In genomic region chr7:113513963-113514649, GRCm38 (mm10) we compare ENCODE assay signal across 8 mouse cellular contexts. TPM values are rescaled to one million over a fixed set of nuclear protein-coding genes. Genes with fewer than 3 reads are reported as not detected.
DNase-seq lines count a peak whose midpoint lies in the region; ATAC-seq and TF ChIP-seq lines count a peak whose summit lies in the region.

No protein-coding gene starts in this region.

- TF ChIP-seq POLR2A in MEL (IDR thresholded peaks at IDR 0.05; ENCODE audit: control insufficient read depth in 1 of 2, insufficient read depth in 1 of 2, low read depth in 1 of 2, low read length in 2 of 2, poor library complexity in 1 of 2), result peak in 1 of 2 experiments; percentile 35; a peak in 2 of 4 replicates

- WGBS in embryonic facial prominence, embryonic 14.5 days, result under 1% methylated on average over 21 of the region's 45 CpGs
- 1% methylated on average over 44 of the region's 45 CpGs for WGBS in intestine, embryonic 16.5 days
- WGBS in midbrain, embryonic 11.5 days, result 2% methylated on average over 43 of the region's 45 CpGs

- H3K27me3 ChIP-seq in MEL (ENCODE audit: control insufficient read depth in 1 of 2, insufficient read depth in 2 of 2, low read length in 2 of 2), result no peaks in the 10 kb centered on the region
- H3K27me3 ChIP-seq in embryonic facial prominence, embryonic 14.5 days (replicated peaks; ENCODE audit: control insufficient read depth, insufficient read depth, low read length), result no peaks in the 10 kb centered on the region
- H3K27me3 ChIP-seq in intestine, embryonic 16.5 days (replicated peaks; ENCODE audit: control insufficient read depth, insufficient read depth, low read length), result no peaks in the 10 kb centered on the region
- no peaks in the 10 kb centered on the region for H3K27me3 ChIP-seq in midbrain, embryonic 11.5 days (ENCODE audit: control insufficient read depth, insufficient read depth, low read length)

- H3K4me2 ChIP-seq in embryonic facial prominence, embryonic 14.5 days (ENCODE audit: low read depth, low read length), result peak overlapping the region; percentile 62
- peak overlapping the region; percentile 76 for H3K4me2 ChIP-seq in intestine, embryonic 16.5 days (ENCODE audit: low read depth, low read length)
- peak overlapping the region; percentile 66 for H3K4me2 ChIP-seq in midbrain, embryonic 11.5 days

- peaks cover 33% of the 10 kb centered on the region for H3K79me2 ChIP-seq in MEL (ENCODE audit: control insufficient read depth, insufficient read depth, low read length, poor library complexity)

- TF ChIP-seq CTCF in MEL (IDR thresholded peaks at IDR 0.05 in 2 of 3, conservative IDR thresholded peaks at IDR 0.05 in 1 of 3; ENCODE audit: control insufficient read depth in 1 of 3, insufficient read depth in 1 of 3, low read depth in 2 of 3, low read length in 3 of 3, poor library complexity in 1 of 3, severe bottlenecking in 1 of 3), result no peak

- peak overlapping the region; percentile 41 for H3K27ac ChIP-seq in MEL (ENCODE audit: control insufficient read depth, low read depth, low read length)
- peak overlapping the region; percentile 97 for H3K27ac ChIP-seq in embryonic facial prominence, embryonic 14.5 days (replicated peaks; ENCODE audit: low read depth, low read length)
- peak overlapping the region; percentile 91 for H3K27ac ChIP-seq in intestine, embryonic 16.5 days (ENCODE audit: low read length)
- peak overlapping the region; percentile 87 for H3K27ac ChIP-seq in midbrain, embryonic 11.5 days (ENCODE audit: low read depth, low read length)

- peak; percentile 74 for ATAC-seq in embryonic facial prominence, embryonic 14.5 days (ENCODE audit: low read depth)
- ATAC-seq in intestine, embryonic 16.5 days, result peak; percentile 89
- peak; percentile 77 for ATAC-seq in midbrain, embryonic 11.5 days (ENCODE audit: low FRiP score)

- H3K4me1 ChIP-seq in MEL (ENCODE audit: control insufficient read depth in 1 of 2, insufficient read depth in 2 of 2, low read length in 2 of 2), result peaks cover 11 to 31% of the 10 kb centered on the region in 2 experiments
- peaks cover 16% of the 10 kb centered on the region for H3K4me1 ChIP-seq in embryonic facial prominence, embryonic 14.5 days (ENCODE audit: control insufficient read depth, insufficient read depth, low read length)
- peaks cover 13% of the 10 kb centered on the region for H3K4me1 ChIP-seq in intestine, embryonic 16.5 days (ENCODE audit: control insufficient read depth, insufficient read depth, low read length)
- peaks cover 12% of the 10 kb centered on the region; the same call in 1 of the 2 replicates for H3K4me1 ChIP-seq in midbrain, embryonic 11.5 days (ENCODE audit: control insufficient read depth, insufficient read depth, low read length)

- no peak for TF ChIP-seq RAD21 in MEL (IDR thresholded peaks at IDR 0.05; ENCODE audit: low read depth, low read length)

- peak overlapping the region; percentile 77 for H3K9ac ChIP-seq in MEL (ENCODE audit: control insufficient read depth, low read depth, low read length, poor library complexity, severe bottlenecking)
- peak overlapping the region; percentile 95 for H3K9ac ChIP-seq in embryonic facial prominence, embryonic 14.5 days (ENCODE audit: low read depth, low read length)
- peak overlapping the region; percentile 94 for H3K9ac ChIP-seq in intestine, embryonic 16.5 days (ENCODE audit: low read depth, low read length)
- H3K9ac ChIP-seq in midbrain, embryonic 11.5 days (ENCODE audit: low read length), result peak overlapping the region; percentile 83

- peak; percentile 14 to 25 for DNase-seq in layer of hippocampus, adult 8-10 months (ENCODE audit: low spot score in 2 of 2)
- DNase-seq in layer of hippocampus, postnatal 14 days (ENCODE audit: low spot score in 2 of 2), result no peak
- peak; percentile 78 for DNase-seq in MEL (ENCODE audit: low read depth, low spot score)
- DNase-seq in embryonic facial prominence, embryonic 14.5 days (ENCODE audit: low spot score), result peak; percentile 23
- peak; percentile 91 for DNase-seq in midbrain, embryonic 11.5 days (ENCODE audit: low spot score, missing footprints)
- no peak for DNase-seq in adrenal gland, adult 8-10 months
- no peak for DNase-seq in layer of hippocampus, adult 11-12 months (ENCODE audit: low spot score)

- no peak for TF ChIP-seq EP300 in MEL (IDR thresholded peaks at IDR 0.05; ENCODE audit: low read depth in 1 of 2, low read length in 2 of 2)

- H3K36me3 ChIP-seq in MEL (ENCODE audit: control insufficient read depth in 1 of 2, insufficient read depth in 2 of 2, low read length in 2 of 2), result peaks cover 0 to 40% of the 10 kb centered on the region in 2 experiments; a peak in 2 of 4 replicates
- no peaks in the 10 kb centered on the region for H3K36me3 ChIP-seq in embryonic facial prominence, embryonic 14.5 days (ENCODE audit: control insufficient read depth, insufficient read depth, low read length)
- no peaks in the 10 kb centered on the region for H3K36me3 ChIP-seq in intestine, embryonic 16.5 days (ENCODE audit: control insufficient read depth, insufficient read depth, low read length)
- H3K36me3 ChIP-seq in midbrain, embryonic 11.5 days (ENCODE audit: control insufficient read depth, insufficient read depth, low read length), result no peaks in the 10 kb centered on the region

- peak overlapping the region; percentile 92 to 95 for H3K4me3 ChIP-seq in MEL (ENCODE audit: control insufficient read depth in 1 of 2, insufficient read depth in 1 of 2, low read depth in 2 of 2, low read length in 2 of 2)
- peak overlapping the region; percentile 97 for H3K4me3 ChIP-seq in embryonic facial prominence, embryonic 14.5 days (ENCODE audit: low read depth, low read length)
- H3K4me3 ChIP-seq in intestine, embryonic 16.5 days (ENCODE audit: low read length), result peak overlapping the region; percentile 98
- H3K4me3 ChIP-seq in midbrain, embryonic 11.5 days (ENCODE audit: low read depth, low read length), result peak overlapping the region; percentile 77

- no peaks in the 10 kb centered on the region for H3K9me3 ChIP-seq in MEL (replicated peaks; ENCODE audit: insufficient read depth, low read length)
- H3K9me3 ChIP-seq in embryonic facial prominence, embryonic 14.5 days (ENCODE audit: control insufficient read depth, low read length), result no peaks in the 10 kb centered on the region
- no peaks in the 10 kb centered on the region for H3K9me3 ChIP-seq in intestine, embryonic 16.5 days (ENCODE audit: control insufficient read depth, low read length)
- H3K9me3 ChIP-seq in midbrain, embryonic 11.5 days (ENCODE audit: control insufficient read depth, low read length), result no peaks in the 10 kb centered on the region

TF ChIP-seq in MEL, 35 proteins besides CTCF, POLR2A, EP300 and RAD21:
- TF ChIP-seq E2F4 (IDR thresholded peaks at IDR 0.05; ENCODE audit: borderline replicate concordance, low read depth, low read length) (no peak), UBTF (IDR thresholded peaks at IDR 0.05; ENCODE audit: borderline replicate concordance, insufficient read depth, low read depth, low read length) (0 out of 2 replicates have a peak, but pooled peaks have one; percentile 24)

RNA-seq across cellular contexts. Expression of gene Far1, which starts 0.5 kb away (rescaled TPM):
- 100 to 1,000 TPM; 100 to 145 (median 113) TPM for total RNA-seq in layer of hippocampus, adult 8-10 months (2022)
- total RNA-seq in layer of hippocampus, postnatal 14 days (2021), result 100 to 1,000 TPM; 107 to 117 TPM
- total RNA-seq in MEL (2012; rRNA removed), result 34.2 and 37.3 TPM in 2 replicates
- polyA plus RNA-seq in MEL (2012; ENCODE audit: insufficient read depth in 1 of 2, insufficient read length in 2 of 2, low read depth in 1 of 2, low replicate concordance in 2 of 2, missing spikeins in 1 of 2), result 10 to 100 TPM in 1 of 2 experiments, not detected in 1; 26.4 TPM
- polyA plus RNA-seq in embryonic facial prominence, embryonic 14.5 days (2014; fragmentation: Nextera tagmentation; extraction: Ambion mirVana), result 78.7 and 79.2 TPM in 2 replicates
- 42.0 and 44.1 TPM in 2 replicates for polyA plus RNA-seq in intestine, embryonic 16.5 days (2015; fragmentation: Nextera tagmentation; extraction: Ambion mirVana)
- polyA plus RNA-seq in midbrain, embryonic 11.5 days (2014; fragmentation: Nextera tagmentation; extraction: Ambion mirVana), result 91.5 and 97.8 TPM in 2 replicates
- total RNA-seq in adrenal gland, adult 8-10 months (2022), result 10 to 100 TPM; 47.6 to 64.2 (median 57.0) TPM

Comparison
In these comparisons a context has a peak if more than half of its experiments do, and no peak if none do; other contexts are left out.
1. DNase-seq: peak in layer of hippocampus, adult 8-10 months (2 of 2), MEL (single experiment), embryonic facial prominence, embryonic 14.5 days (single experiment) and midbrain, embryonic 11.5 days (single experiment); none in layer of hippocampus, postnatal 14 days (0 of 2), adrenal gland, adult 8-10 months (single experiment) and layer of hippocampus, adult 11-12 months (single experiment).
2. H3K27ac ChIP-seq: peak in every context shown above with its lines; median percentile 97 in embryonic facial prominence, embryonic 14.5 days; 91 in intestine, embryonic 16.5 days; 87 in midbrain, embryonic 11.5 days; 41 in MEL.
3. Peak in every context shown above with its lines, with median percentiles within 50 percentile points of each other: H3K4me3 ChIP-seq, H3K9ac ChIP-seq, ATAC-seq and H3K4me2 ChIP-seq.